Mouse (Mus musculus): ENCODE measurements at regions not wholly inside any gene's neighbourhood (a gene's known extent, or its start where the extent isn't known, plus 50 kb on each side); places are given as distances from the start of the nearest gene placed in this dataset.

DNA sequence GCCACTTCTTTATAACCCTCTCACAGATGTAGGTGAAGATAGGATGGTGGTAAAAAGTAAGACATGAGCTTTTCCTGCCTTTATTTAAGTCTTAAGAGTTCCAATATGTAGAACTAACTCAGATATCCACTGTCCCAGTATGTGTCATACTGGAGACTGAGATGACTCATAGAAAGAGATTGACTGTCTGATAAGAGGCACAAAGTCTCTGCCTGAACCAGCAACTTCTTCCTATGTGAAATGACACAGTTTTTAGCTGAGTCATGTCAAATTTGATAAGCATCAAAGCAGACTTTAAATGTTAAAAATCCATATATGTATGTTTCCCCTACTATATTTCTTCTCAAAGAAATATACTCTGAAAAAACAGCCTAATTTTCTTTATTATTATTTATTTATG, 216.6 kb downstream of the Col12a1 start:
- Histone ChIP-seq H3K27me3 (ENCODE audit: control insufficient read depth, insufficient read depth, low read length) (no peaks in the 10 kb centered on the region), H3K27ac (ENCODE audit: low read depth, low read length) (no peak overlapping the region), H3K4me2 (no peak overlapping the region), H3K9me3 (ENCODE audit: control insufficient read depth, low read length) (no peaks in the 10 kb centered on the region), H3K9ac (ENCODE audit: low read length) (no peak overlapping the region), H3K36me3 (ENCODE audit: control insufficient read depth, insufficient read depth, low read length) (no peaks in the 10 kb centered on the region), H3K4me1 (ENCODE audit: control insufficient read depth, insufficient read depth, low read length) (no peaks in the 10 kb centered on the region), H3K4me3 (ENCODE audit: low read depth, low read length) (no peak overlapping the region)
- ATAC-seq (ENCODE audit: low FRiP score), result no peak
- no peak for DNase-seq (ENCODE audit: low spot score, missing footprints)

GRCm38 (mm10) chr9:79516384-79516783, 202.2 kb downstream of the Col12a1 start:
- H3K4me1 ChIP-seq (ENCODE audit: control insufficient read depth, insufficient read depth, low read length), result no peaks in the 10 kb centered on the region
- H3K36me3 ChIP-seq (ENCODE audit: control insufficient read depth, insufficient read depth, low read length), result no peaks in the 10 kb centered on the region
- ATAC-seq (ENCODE audit: low FRiP score) (no peak), DNase-seq (ENCODE audit: low spot score, missing footprints) (no peak)
- H3K4me3 ChIP-seq (ENCODE audit: low read depth, low read length), result no peak overlapping the region
- no peaks in the 10 kb centered on the region for H3K27me3 ChIP-seq (ENCODE audit: control insufficient read depth, insufficient read depth, low read length)
- H3K9me3 ChIP-seq (ENCODE audit: control insufficient read depth, low read length), result no peaks in the 10 kb centered on the region
- H3K4me2 ChIP-seq, result no peak overlapping the region
- H3K9ac ChIP-seq (ENCODE audit: low read length), result no peak overlapping the region
- 88% methylated on average over 7 of the region's 7 CpGs for WGBS
- H3K27ac ChIP-seq (ENCODE audit: low read depth, low read length), result no peak overlapping the region

GRCm38 (mm10) chr9:79517461-79517860, 201.2 kb downstream of the Col12a1 start:
- Histone ChIP-seq H3K9me3 (ENCODE audit: control insufficient read depth, low read length) (no peaks in the 10 kb centered on the region), H3K9ac (ENCODE audit: low read length) (no peak overlapping the region), H3K27me3 (ENCODE audit: control insufficient read depth, insufficient read depth, low read length) (no peaks in the 10 kb centered on the region), H3K27ac (ENCODE audit: low read depth, low read length) (no peak overlapping the region), H3K4me1 (ENCODE audit: control insufficient read depth, insufficient read depth, low read length) (no peaks in the 10 kb centered on the region), H3K4me3 (ENCODE audit: low read depth, low read length) (no peak overlapping the region), H3K36me3 (ENCODE audit: control insufficient read depth, insufficient read depth, low read length) (no peaks in the 10 kb centered on the region), H3K4me2 (no peak overlapping the region)
- 87% methylated on average over 5 of the region's 5 CpGs for WGBS
- ATAC-seq (ENCODE audit: low FRiP score), result no peak
- no peak for DNase-seq (ENCODE audit: low spot score, missing footprints)

- Histone ChIP-seq H3K36me3 (ENCODE audit: control insufficient read depth, insufficient read depth, low read length) (no peaks in the 10 kb centered on the region), H3K27me3 (ENCODE audit: control insufficient read depth, insufficient read depth, low read length) (no peaks in the 10 kb centered on the region), H3K27ac (ENCODE audit: low read depth, low read length) (no peak overlapping the region), H3K4me3 (ENCODE audit: low read depth, low read length) (no peak overlapping the region), H3K9me3 (ENCODE audit: control insufficient read depth, low read length) (no peaks in the 10 kb centered on the region), H3K9ac (ENCODE audit: low read length) (no peak overlapping the region), H3K4me1 (ENCODE audit: control insufficient read depth, insufficient read depth, low read length) (no peaks in the 10 kb centered on the region), H3K4me2 (no peak overlapping the region)
- DNase-seq (ENCODE audit: low spot score, missing footprints), result no peak
- ATAC-seq (ENCODE audit: low FRiP score), result no peak
- 79% methylated on average over 1 of the region's 1 CpGs for WGBS
Observed at GRCm38 (mm10) chr9:79518640-79519039, 200.0 kb downstream of the Col12a1 start.

GRCm38 (mm10) chr9:79520498-79520897, 198.1 kb downstream of the Col12a1 start:
- Histone ChIP-seq H3K4me3 (ENCODE audit: low read depth, low read length) (no peak overlapping the region), H3K9ac (ENCODE audit: low read length) (no peak overlapping the region), H3K27ac (ENCODE audit: low read depth, low read length) (no peak overlapping the region), H3K4me2 (no peak overlapping the region), H3K27me3 (ENCODE audit: control insufficient read depth, insufficient read depth, low read length) (no peaks in the 10 kb centered on the region), H3K4me1 (ENCODE audit: control insufficient read depth, insufficient read depth, low read length) (no peaks in the 10 kb centered on the region), H3K36me3 (ENCODE audit: control insufficient read depth, insufficient read depth, low read length) (no peaks in the 10 kb centered on the region), H3K9me3 (ENCODE audit: control insufficient read depth, low read length) (no peaks in the 10 kb centered on the region)
- DNase-seq (ENCODE audit: low spot score, missing footprints) (no peak), ATAC-seq (ENCODE audit: low FRiP score) (no peak)
- 89% methylated on average over 2 of the region's 2 CpGs for WGBS

- Histone ChIP-seq H3K9me3 (ENCODE audit: control insufficient read depth, low read length) (no peaks in the 10 kb centered on the region), H3K36me3 (ENCODE audit: control insufficient read depth, insufficient read depth, low read length) (no peaks in the 10 kb centered on the region), H3K27ac (ENCODE audit: low read depth, low read length) (no peak overlapping the region), H3K4me2 (no peak overlapping the region), H3K27me3 (ENCODE audit: control insufficient read depth, insufficient read depth, low read length) (no peaks in the 10 kb centered on the region), H3K9ac (ENCODE audit: low read length) (no peak overlapping the region), H3K4me3 (ENCODE audit: low read depth, low read length) (no peak overlapping the region), H3K4me1 (ENCODE audit: control insufficient read depth, insufficient read depth, low read length) (no peaks in the 10 kb centered on the region)
- no peak for ATAC-seq (ENCODE audit: low FRiP score)
- no peak for DNase-seq (ENCODE audit: low spot score, missing footprints)
- 90% methylated on average over 4 of the region's 4 CpGs for WGBS
Observed at GRCm38 (mm10) chr9:79523054-79523453, 195.6 kb downstream of the Col12a1 start.

GRCm38 (mm10) chr9:79525000-79525399, 193.6 kb downstream of the Col12a1 start:
- H3K9ac ChIP-seq (ENCODE audit: low read length), result no peak overlapping the region
- ATAC-seq (ENCODE audit: low FRiP score) (no peak), DNase-seq (ENCODE audit: low spot score, missing footprints) (no peak)
- no peaks in the 10 kb centered on the region for H3K4me1 ChIP-seq (ENCODE audit: control insufficient read depth, insufficient read depth, low read length)
- H3K9me3 ChIP-seq (ENCODE audit: control insufficient read depth, low read length), result no peaks in the 10 kb centered on the region
- H3K36me3 ChIP-seq (ENCODE audit: control insufficient read depth, insufficient read depth, low read length), result no peaks in the 10 kb centered on the region
- no peak overlapping the region for H3K27ac ChIP-seq (ENCODE audit: low read depth, low read length)
- no peak overlapping the region for H3K4me2 ChIP-seq
- no peaks in the 10 kb centered on the region for H3K27me3 ChIP-seq (ENCODE audit: control insufficient read depth, insufficient read depth, low read length)
- H3K4me3 ChIP-seq (ENCODE audit: low read depth, low read length), result no peak overlapping the region

DNA sequence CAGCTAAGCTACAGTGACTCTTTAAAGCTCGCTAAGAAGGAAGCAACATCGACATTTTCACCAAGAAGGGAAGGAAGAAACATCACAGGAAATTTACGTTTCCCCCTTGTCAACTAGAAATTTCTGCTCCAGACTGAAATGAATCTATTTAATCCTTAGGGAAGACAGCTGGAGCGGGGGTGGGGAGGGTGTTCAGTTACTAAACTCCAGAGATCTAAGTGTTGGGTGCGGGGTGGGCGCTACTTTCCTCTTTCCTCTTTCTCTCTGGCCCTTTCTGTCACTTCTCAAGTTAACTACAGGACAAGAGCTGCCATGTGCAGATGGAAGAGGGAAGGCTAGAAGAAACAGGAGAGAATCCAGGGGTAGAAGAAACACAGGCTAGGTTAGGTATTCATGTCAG, 192.2 kb downstream of the Col12a1 start:
- no peak for DNase-seq (ENCODE audit: low spot score, missing footprints)
- Histone ChIP-seq H3K4me1 (ENCODE audit: control insufficient read depth, insufficient read depth, low read length) (no peaks in the 10 kb centered on the region), H3K36me3 (ENCODE audit: control insufficient read depth, insufficient read depth, low read length) (no peaks in the 10 kb centered on the region), H3K4me3 (ENCODE audit: low read depth, low read length) (no peak overlapping the region), H3K4me2 (no peak overlapping the region), H3K9ac (ENCODE audit: low read length) (no peak overlapping the region), H3K27me3 (ENCODE audit: control insufficient read depth, insufficient read depth, low read length) (no peaks in the 10 kb centered on the region), H3K27ac (ENCODE audit: low read depth, low read length) (no peak overlapping the region), H3K9me3 (ENCODE audit: control insufficient read depth, low read length) (no peaks in the 10 kb centered on the region)
- ATAC-seq (ENCODE audit: low FRiP score), result no peak
- WGBS, result 78% methylated on average over 6 of the region's 6 CpGs

DNA sequence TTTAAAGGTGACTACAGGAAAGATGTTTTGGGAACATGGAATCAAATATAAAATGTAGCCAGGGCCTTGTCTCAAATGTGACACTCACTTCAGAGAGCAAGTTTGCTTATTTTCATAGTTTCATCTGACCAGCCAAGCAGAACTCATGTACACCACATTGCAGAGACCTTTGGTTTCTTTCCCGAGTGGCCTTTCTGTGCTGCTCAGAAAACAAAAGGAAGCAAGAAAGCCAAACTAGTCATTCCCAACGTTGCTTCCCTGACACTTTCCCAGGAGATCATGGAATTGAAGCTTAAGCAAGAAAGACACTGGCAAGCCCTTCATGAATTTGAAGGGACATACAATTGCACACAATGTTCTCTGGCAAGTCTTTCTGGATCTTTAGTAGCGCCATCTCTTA, 191.3 kb downstream of the Col12a1 start:
- H3K9ac ChIP-seq (ENCODE audit: low read length), result no peak overlapping the region
- no peak for DNase-seq (ENCODE audit: low spot score, missing footprints)
- H3K27me3 ChIP-seq (ENCODE audit: control insufficient read depth, insufficient read depth, low read length), result no peaks in the 10 kb centered on the region
- no peaks in the 10 kb centered on the region for H3K4me1 ChIP-seq (ENCODE audit: control insufficient read depth, insufficient read depth, low read length)
- ATAC-seq (ENCODE audit: low FRiP score), result no peak
- H3K9me3 ChIP-seq (ENCODE audit: control insufficient read depth, low read length), result no peaks in the 10 kb centered on the region
- H3K27ac ChIP-seq (ENCODE audit: low read depth, low read length), result no peak overlapping the region
- 73% methylated on average over 3 of the region's 3 CpGs for WGBS
- no peak overlapping the region for H3K4me3 ChIP-seq (ENCODE audit: low read depth, low read length)
- H3K4me2 ChIP-seq, result no peak overlapping the region
- H3K36me3 ChIP-seq (ENCODE audit: control insufficient read depth, insufficient read depth, low read length), result no peaks in the 10 kb centered on the region

Data from midbrain, embryonic 11.5 days (tissue).